Mouse (Mus musculus) midbrain, embryonic 11.5 days (tissue): ENCODE results near the gene Olfr1354. TPM values are rescaled to one million over a fixed set of nuclear protein-coding genes. Genes with fewer than 3 reads are reported as not detected.
"Not testable (repeated sequence)": the region's sequence is repeated elsewhere in the genome, so short reads cannot be mapped to it uniquely, and the experiment has no call there.

Experiments used
- ATAC-seq: fragments of 200-750 bp; cut with Nextera tagmentation; 2 replicates; pipeline ENCODE4 v1.8.0; 2017; ENCODE audit warnings: moderate TSS enrichment, moderate library complexity; ENCODE audit not compliant: low FRiP score
- DNase-seq: peaks from one replicate; pipeline ENCODE4 v3.0.0; 2015; ENCODE audit warnings: low spot score; ENCODE audit errors: missing footprints
- H3K27ac ChIP-seq: fragments of 300-500 bp; sonication (generic); 2 replicates; pipeline ENCODE4 v1.5.1; 2014; ENCODE audit warnings: low read depth, low read length
- H3K27me3 ChIP-seq: fragments of 300-500 bp; sonication (generic); 2 replicates; pipeline ENCODE4 v1.6.1; 2014; ENCODE audit warnings: mild to moderate bottlenecking, low read length, moderate library complexity, mixed read lengths; ENCODE audit not compliant: control insufficient read depth, insufficient read depth
- H3K36me3 ChIP-seq: fragments of 300-500 bp; sonication (generic); 2 replicates; pipeline ENCODE4 v1.6.1; 2014; ENCODE audit warnings: mild to moderate bottlenecking, low read length, moderate library complexity, mixed read lengths; ENCODE audit not compliant: control insufficient read depth, insufficient read depth
- H3K4me1 ChIP-seq: fragments of 300-500 bp; sonication (generic); 2 replicates; pipeline ENCODE4 v1.6.1; 2014; ENCODE audit warnings: low read length; ENCODE audit not compliant: control insufficient read depth, insufficient read depth
- H3K4me2 ChIP-seq: fragments of 300-500 bp; sonication (generic); 2 replicates; pipeline ENCODE4 v1.6.1; 2014; ENCODE audit warnings: mild to moderate bottlenecking, moderate library complexity
- H3K4me3 ChIP-seq: fragments of 300-500 bp; sonication (generic); 2 replicates; pipeline ENCODE4 v1.5.1; 2014; ENCODE audit warnings: low read depth, low read length
- H3K9ac ChIP-seq: fragments of 300-500 bp; sonication (generic); 2 replicates; pipeline ENCODE4 v1.6.1; 2014; ENCODE audit warnings: low read length
- H3K9me3 ChIP-seq: fragments of 300-500 bp; sonication (generic); 2 replicates; pipeline ENCODE4 v1.6.1; 2016; ENCODE audit warnings: low read length; ENCODE audit not compliant: control insufficient read depth
- WGBS: fragments of 180-500 bp; shearing (Covaris S2); extraction: QIAGEN DNeasy Blood & Tissue Kit; methylation state at CpG from one replicate; pipeline ENCODE4 v1.1.7; 2014; 5-methylcytosine and 5-hydroxymethylcytosine counted together
- polyA plus RNA-seq: library from polyadenylated mRNA; unstranded; fragments of >200 nt; fragmentation: Nextera tagmentation; extraction: Ambion mirVana; gene quantifications from 2 replicates; pipeline ENCODE4 v1.2.1, GENCODE M21; 2014

Gene Olfr1354
- not detected in 2 replicates for polyA plus RNA-seq

DNA sequence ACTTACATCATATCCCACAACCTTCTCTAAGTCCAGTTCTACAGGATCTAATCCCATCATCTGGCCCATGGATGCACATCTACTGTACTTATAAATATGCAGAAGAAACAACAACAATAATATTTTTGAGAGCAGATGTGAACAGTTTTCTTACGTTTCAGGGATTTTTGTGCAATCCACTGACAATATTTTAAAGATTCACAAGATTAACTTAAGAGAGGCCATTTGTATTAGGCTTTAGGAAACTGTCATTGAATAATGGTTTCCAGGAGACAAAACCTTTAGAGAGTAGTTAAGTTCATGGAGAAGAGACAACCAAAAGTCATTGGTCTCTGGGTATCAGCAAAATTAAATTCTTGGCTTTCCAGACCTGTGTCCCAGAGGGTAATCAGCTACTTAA is at the start of gene Olfr1354:
TSS of gene Olfr1354 (plus strand) at position 301 of the 400 bp plus-strand sequence.
- H3K4me1 ChIP-seq, H3K36me3 ChIP-seq, H3K4me3 ChIP-seq, ATAC-seq, H3K9me3 ChIP-seq, H3K27me3 ChIP-seq, H3K4me2 ChIP-seq, DNase-seq, H3K9ac ChIP-seq, H3K27ac ChIP-seq: not testable (repeated sequence)
- WGBS = 85% methylated on average over 1 of the region's 1 CpGs

DNA sequence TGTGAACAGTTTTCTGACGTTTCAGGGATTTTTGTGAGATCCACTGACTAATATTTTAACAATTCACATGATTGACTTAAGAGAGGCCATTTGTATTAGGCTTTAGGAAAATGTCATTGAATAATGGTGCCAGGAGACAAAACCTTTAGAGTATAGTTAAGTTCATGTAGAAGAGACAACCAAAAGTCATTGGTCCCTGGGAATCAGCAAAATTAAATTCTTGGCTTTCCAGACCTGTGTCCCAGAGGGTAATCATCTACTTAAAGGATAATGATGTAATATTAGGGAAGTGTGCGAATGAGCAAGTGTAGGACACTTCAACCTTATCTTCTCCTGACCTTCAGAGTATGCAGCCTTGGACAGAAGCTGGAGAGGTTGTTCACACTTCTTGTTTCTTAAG is 37.7 kb upstream of the Olfr1354 start, which contains the start of gene Olfr1355:
TSS of gene Olfr1355 (plus strand) at position 301 of the 400 bp plus-strand sequence.
- H3K9me3 ChIP-seq = no peaks in the 10 kb centered on the region
- WGBS = 75% methylated on average over 2 of the region's 2 CpGs
- no peak for ATAC-seq
- no peaks in the 10 kb centered on the region for H3K36me3 ChIP-seq
- H3K27me3 ChIP-seq = no peaks in the 10 kb centered on the region
- no peak within 1 kb of the TSS for H3K4me2 ChIP-seq
- no peaks in the 10 kb centered on the region for H3K4me1 ChIP-seq
- no peak within 1 kb of the TSS for H3K9ac ChIP-seq
- no peak within 1 kb of the TSS for H3K4me3 ChIP-seq
- H3K27ac ChIP-seq = no peak within 1 kb of the TSS
- DNase-seq = no peak

GRCm38 (mm10) chr10:78950336-78950735 is 37.4 kb downstream of the Olfr1354 start, which contains the start of gene Olfr8:
Olfr8 (plus strand) TSS chr10:78950636.
- not testable (repeated sequence) for H3K36me3 ChIP-seq, H3K9me3 ChIP-seq, H3K27me3 ChIP-seq, H3K27ac ChIP-seq, H3K4me2 ChIP-seq, DNase-seq, ATAC-seq, H3K9ac ChIP-seq, H3K4me3 ChIP-seq, H3K4me1 ChIP-seq
- WGBS = 91% methylated on average over 1 of the region's 1 CpGs

DNA sequence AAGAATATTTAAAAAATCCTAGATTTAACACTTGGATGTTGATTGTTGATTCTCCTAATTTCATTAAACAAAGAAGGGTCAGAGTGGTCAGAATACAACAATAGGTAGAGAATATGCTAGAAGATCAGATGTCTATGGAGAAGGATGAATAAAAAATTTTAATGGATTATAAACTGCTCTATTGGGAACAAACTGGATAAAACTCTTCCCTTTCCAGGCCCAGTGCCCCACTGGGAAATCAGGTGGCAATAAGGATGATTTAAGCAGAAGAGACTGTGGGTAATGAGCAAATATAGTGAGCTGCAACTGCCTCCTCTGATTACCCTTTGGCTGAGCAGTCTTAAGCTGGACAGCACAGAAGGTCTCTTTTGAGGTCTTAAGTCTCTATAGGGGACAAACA is 50.0 kb downstream of the Olfr1354 start, which contains the start of gene Olfr1353:
TSS of gene Olfr1353 (plus strand) at position 301 of the 400 bp plus-strand sequence.
- ATAC-seq, H3K4me2 ChIP-seq, H3K27ac ChIP-seq, DNase-seq, H3K9ac ChIP-seq, H3K27me3 ChIP-seq, H3K4me1 ChIP-seq, H3K4me3 ChIP-seq, H3K9me3 ChIP-seq, H3K36me3 ChIP-seq: not testable (repeated sequence)

Other genes starting within 250 kb of the Olfr1354 start
- not detected in 2 replicates for gene Casp14, start 194.9 kb upstream of the Olfr1354 start, polyA plus RNA-seq
- 0.10 and 0.21 TPM in 2 replicates for gene Ccdc105, start 160.1 kb upstream of the Olfr1354 start, polyA plus RNA-seq
- 1.1 TPM in 2 replicates for gene Slc1a6, start 132.7 kb upstream of the Olfr1354 start, polyA plus RNA-seq
- not detected in 2 replicates for gene Olfr1356, start 61.0 kb upstream of the Olfr1354 start, polyA plus RNA-seq
- gene Olfr1355, start 37.6 kb upstream of the Olfr1354 start, polyA plus RNA-seq = not detected in 2 replicates
- gene Olfr8, start 37.5 kb downstream of the Olfr1354 start, polyA plus RNA-seq = not detected in 2 replicates
- gene Olfr1353, start 50.1 kb downstream of the Olfr1354 start, polyA plus RNA-seq = not detected in 2 replicates
- not detected in 2 replicates for gene Olfr1352, start 67.9 kb downstream of the Olfr1354 start, polyA plus RNA-seq
- not detected in 2 replicates for gene Olfr1351, start 99.3 kb downstream of the Olfr1354 start, polyA plus RNA-seq
- not detected in 2 replicates for gene Olfr57, start 115.6 kb downstream of the Olfr1354 start, polyA plus RNA-seq
- gene 2610008E11Rik, start 184.4 kb downstream of the Olfr1354 start, polyA plus RNA-seq = 45.8 and 51.6 TPM in 2 replicates
- gene Vmn2r80, start 235.6 kb downstream of the Olfr1354 start, polyA plus RNA-seq = not detected in 2 replicates